Mouse (Mus musculus) left cerebral cortex, adult 8-10 months (tissue): ENCODE data around the gene Prox1. TPM values are rescaled to one million over a fixed set of nuclear protein-coding genes. Genes with fewer than 3 reads are reported as not detected.

Experiments
- DNase-seq, 2 experiments: peaks; one replicate each; pipeline ENCODE4 v3.0.0; 2022; ENCODE audit warnings: low spot score in 2 of 2
- total RNA-seq, 4 experiments: library from RNA; stranded (reverse); gene quantifications; 2 replicates each; pipeline ENCODE4 v1.2.4; 2022

Prox1 gene
- total RNA-seq, 4 experiments from 2014 or later: 9.5 to 12.4 (median 10.9) TPM

GRCm38 (mm10) chr1:190088929-190089328 is 81.6 kb downstream of the Prox1 start:
- DNase-seq: no peak

GRCm38 (mm10) chr1:190085703-190086102 is 84.8 kb downstream of the Prox1 start:
- no peak for DNase-seq

GRCm38 (mm10) chr1:190079643-190080275 is 90.8 kb downstream of the Prox1 start:
- no peak for DNase-seq

- DNase-seq: no peak
Measured at GRCm38 (mm10) chr1:190076601-190077000, 93.9 kb downstream of the Prox1 start.

Other genes with a start within 250 kb of the Prox1 start
- 100 to 1,000 TPM in 1 of 4 experiments, 10 to 100 TPM in 3; 87.4 to 105 (median 91.9) TPM for gene Smyd2, start 248.4 kb downstream of the Prox1 start, total RNA-seq